Mouse (Mus musculus) kidney, adult 2 months (tissue): Measurements from ENCODE around the gene Icam2.

Experiments
- CTCF ChIP-seq: fragments of 200-500 bp; conservative IDR thresholded peaks from 2 replicates; pipeline ENCODE4 v1.5.1; 2011; ENCODE audit warnings: low read depth, mild to moderate bottlenecking, control low read depth, low read length, moderate library complexity, mixed read lengths; ENCODE audit not compliant: insufficient read depth, insufficient read length
- POLR2A ChIP-seq: fragments of 200-500 bp; IDR thresholded peaks from one replicate; pipeline ENCODE4 v1.6.1; 2011; ENCODE audit warnings: low read depth, low read length, control low read depth

GRCm38 (mm10) chr11:106428556-106428955 is 40.7 kb upstream of the Icam2 start:
- TF ChIP-seq CTCF (no peak), POLR2A (no peak)
